Mouse (Mus musculus) CD8-positive naive resting alpha-beta T cell, adult 2 months (primary cell): ENCODE results near the gene Cacnb1.

Experiments
- DNase-seq, 2 experiments: peaks; one replicate each; pipeline ENCODE4 v3.0.0; 2022; ENCODE audit warnings: low read depth in 2 of 2, low spot score in 2 of 2

Gene Cacnb1

GRCm38 (mm10) chr11:98040975-98041374, 18.1 kb upstream of the Cacnb1 start:
- no peak for DNase-seq

DNA sequence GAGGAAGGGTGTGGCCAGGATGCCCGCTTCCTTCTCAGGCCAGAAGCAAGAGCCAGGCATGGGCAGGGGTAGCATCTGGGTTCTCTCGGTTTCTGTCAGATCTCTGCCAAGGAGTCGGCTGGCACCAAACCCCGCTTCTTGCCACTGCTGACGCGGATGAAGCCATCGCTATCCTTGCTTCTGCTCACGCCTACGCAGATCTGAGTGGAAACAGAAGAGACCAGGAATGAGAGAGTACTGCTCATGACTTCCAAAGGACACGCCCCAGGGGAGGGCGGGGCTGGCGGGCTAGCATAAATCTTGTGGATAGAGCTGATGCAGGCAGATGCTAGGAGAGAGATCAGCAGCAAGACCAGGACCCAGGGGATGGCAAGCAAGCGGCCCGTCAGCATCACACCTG, 15.0 kb upstream of the Cacnb1 start:
- DNase-seq, result no peak

- DNase-seq, result no peak
These were observed 13.1 kb upstream of the Cacnb1 start for GRCm38 (mm10) chr11:98035977-98036377.

DNA sequence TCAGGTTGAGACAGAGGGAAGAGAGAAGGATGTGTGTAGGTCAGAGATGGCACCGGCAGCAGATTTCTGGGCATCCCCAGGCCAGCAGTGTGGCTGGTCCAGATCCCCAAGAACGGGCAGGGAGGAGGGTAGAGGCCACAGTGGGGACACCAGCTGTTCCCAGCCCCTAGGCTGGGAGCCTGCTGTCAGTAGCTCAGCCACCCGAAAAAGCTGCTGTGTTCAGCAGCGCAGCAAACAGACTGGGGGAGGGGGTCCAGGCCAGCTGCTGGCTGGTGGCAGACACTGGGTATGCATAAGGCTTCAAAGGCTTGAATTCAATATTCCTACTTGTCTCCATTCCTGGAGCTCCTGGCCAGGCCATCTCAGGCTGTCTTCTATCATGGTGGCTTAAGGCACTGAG, 12.0 kb upstream of the Cacnb1 start:
- no peak for DNase-seq

- no peak for DNase-seq
These were observed 11.2 kb upstream of the Cacnb1 start for GRCm38 (mm10) chr11:98034061-98034460.

- DNase-seq, result peak; percentile 68 to 80
These were observed 8.6 kb upstream of the Cacnb1 start for GRCm38 (mm10) chr11:98031443-98031770.

DNA sequence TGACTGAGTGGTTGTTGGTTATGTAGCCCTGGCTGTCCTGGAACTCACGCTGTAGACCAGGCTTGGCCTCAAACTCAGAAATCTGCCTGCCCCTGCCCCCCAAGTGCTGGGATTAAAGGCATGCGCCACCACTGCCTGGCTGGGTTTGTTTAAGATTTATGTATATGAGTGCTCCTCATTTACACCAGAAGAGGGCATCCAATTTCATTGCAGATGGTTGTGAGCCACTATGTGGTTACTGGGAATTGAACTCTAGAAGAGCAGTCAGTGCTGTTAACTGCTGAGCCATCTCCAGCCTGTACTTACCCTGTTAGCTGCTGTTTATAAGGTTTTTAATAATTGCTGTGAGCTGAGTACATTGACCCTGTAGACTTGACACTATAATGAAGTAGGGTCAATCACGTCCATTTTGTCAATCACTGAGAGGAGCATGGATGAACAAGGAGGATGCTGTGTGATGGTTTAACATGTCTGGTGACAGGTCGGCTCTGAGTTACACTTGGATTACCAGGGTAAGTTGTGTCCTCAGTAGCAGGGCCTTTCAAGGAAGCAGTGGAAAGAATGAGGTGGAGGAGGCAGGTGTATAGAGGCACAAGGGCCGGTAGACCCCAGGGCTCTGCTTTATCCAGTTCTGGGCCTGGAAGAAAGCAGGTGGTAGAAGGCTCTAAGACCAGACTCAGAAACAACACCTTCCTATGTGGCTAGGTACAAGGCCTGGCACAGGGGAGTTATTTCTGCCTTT, 8.0 kb upstream of the Cacnb1 start:
- DNase-seq, result no peak

- DNase-seq, result no peak
These were observed 5.0 kb upstream of the Cacnb1 start for GRCm38 (mm10) chr11:98027785-98028184.

GRCm38 (mm10) chr11:98027297-98027688, 4.5 kb upstream of the Cacnb1 start:
- peak in 1 of 2 experiments; percentile 32 for DNase-seq

DNA sequence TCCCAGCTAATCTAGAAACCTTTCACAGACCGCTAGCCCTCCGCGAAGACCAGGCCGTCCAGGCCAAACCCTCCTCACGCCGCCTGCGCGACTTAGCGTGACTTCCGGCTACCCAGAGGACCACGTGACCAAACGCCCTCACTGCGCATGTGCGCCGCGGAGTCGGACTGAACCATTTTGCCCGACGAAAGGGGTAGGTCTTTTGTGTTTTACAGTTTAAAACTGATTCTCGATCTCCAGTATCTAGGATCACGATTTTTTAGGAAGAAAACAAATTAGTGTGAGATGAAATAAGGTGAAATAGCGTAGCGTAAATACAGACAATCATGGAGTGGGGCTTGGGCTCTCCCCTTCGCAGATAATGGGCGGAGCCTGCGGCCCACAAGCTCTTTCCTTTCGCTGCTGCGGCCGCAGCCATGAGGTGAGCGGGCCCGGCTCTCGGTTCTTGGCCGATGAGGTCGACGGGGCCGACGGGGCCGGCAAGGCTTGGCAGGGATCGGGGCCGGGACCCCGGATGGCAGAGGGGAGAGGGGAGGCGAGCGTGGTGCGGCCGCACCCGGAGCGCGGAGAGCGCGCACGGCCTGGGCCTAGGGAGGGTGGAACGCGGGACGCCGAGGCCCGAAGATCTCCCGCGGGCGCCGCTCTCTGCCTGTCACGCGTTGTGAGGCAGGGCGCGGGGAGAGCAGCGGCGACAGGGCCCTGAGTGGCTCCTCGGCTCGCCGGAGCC, 3.9 kb upstream of the Cacnb1 start, which contains the start of gene Rpl19:
Gene Rpl19 (plus strand): TSS at position 141 of the 727 bp plus-strand sequence.
- peak; percentile 89 to 90 for DNase-seq

DNA sequence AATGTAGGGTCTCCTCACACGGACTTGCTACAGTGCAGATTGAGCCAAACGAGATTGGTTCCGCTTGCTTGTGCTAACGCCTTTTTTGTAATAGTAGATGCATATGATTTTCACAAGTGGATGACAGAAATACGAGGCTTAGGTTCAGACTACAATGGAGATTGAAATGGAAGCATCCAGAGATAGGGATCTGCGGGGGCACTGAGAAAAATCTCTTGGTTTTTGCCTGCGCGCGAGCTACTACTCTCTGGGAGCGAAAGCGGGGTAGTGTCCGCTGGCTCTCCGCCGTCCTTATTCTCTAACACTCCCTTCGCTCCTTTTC, 3.4 kb upstream of the Cacnb1 start:
- DNase-seq, result no peak

DNA sequence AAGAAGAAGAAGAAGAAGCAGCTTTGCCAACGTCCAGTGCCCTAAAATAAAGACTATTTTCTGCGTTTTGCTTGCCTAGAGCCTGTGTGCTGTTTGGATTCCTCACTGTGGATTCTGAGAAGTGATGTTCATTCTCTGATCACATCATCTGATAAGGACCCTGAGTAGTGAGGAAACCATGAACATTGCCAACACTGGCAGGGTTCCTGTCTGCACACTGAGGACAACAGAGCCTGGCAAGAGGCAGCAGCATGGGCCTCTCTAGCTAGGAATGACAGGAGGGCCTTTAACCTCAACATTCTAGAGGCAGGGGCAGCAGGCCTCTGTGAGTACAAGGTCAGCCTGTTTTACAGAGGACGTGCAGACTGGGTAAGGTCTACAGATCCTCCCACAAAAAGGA, 1.7 kb upstream of the Cacnb1 start:
- DNase-seq, result no peak

GRCm38 (mm10) chr11:98022253-98022554, 630 bp downstream of the Cacnb1 start:
- no peak for DNase-seq

DNA sequence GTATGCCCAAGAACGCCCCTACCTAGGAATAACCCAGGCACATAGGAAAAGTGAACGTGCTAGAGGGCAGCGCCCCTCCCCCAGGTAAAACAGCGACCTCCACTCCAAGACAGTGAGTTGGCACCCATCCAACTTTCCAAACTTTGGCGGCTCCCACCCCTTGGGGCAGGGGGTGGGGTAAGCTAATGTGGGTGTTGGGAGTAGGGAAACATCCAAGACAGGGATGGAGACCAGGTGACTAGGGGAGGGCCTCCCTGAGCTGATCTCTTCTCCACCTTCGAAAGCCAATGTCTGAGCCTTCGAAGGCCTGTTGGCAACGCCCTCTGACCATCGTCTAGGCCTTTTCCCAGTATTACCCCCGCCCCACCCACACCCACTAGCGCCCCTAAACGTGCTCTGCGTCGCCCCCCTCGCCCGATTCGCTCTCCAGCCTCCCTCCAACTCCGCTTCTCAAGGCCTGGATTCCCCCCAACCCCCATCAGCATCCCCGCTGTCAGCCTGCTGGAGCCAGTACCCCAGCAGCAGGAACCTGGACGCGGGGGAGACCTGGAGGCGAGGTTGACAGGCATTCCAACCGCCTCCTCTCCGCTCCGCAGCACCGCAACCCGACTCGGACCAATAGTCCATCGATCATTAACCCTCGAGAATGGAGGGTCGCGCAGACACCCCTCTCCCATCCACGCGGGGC, 1.1 kb downstream of the Cacnb1 start:
- DNase-seq, result no peak

- no peak for DNase-seq
These were observed 1.7 kb downstream of the Cacnb1 start for GRCm38 (mm10) chr11:98021118-98021517.

- no peak for DNase-seq
These were observed 2.1 kb downstream of the Cacnb1 start for GRCm38 (mm10) chr11:98020710-98021109.

DNA sequence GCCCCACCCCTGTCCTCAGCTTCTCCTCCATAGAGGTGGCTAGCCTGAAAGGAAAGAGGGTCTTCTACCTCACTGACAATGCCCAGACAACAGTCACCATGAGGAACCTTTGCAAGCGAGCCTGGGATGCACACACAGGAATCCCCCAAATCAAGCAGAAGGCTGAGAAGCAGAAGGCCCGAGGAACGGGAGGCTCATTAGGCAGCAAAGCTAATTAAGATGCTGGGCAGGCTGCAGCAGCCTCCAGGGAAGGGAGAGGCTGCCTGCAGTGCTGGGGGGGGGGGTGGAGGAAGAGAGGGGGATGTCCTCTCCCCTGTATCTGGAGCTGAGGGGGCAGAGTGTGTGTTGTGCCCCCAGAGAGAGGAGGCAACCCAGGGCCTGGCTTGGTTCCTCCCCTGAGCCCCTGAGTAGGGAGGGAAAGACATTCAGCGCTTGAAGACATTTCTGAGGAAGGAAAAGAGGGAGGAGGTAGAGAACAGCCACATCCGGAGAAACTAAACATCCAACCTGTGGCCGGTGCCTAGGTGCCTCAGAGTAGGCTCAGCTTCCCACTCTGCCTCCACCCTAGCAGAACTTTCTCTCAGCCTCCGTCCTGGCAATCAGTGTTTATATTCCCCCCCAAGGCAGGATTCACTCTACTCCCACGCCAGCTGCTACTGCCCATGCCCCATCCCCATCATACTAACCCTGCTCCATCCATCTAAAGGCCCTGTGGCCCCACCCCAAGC, 2.8 kb downstream of the Cacnb1 start:
- no peak for DNase-seq

- DNase-seq, result peak; percentile 50 to 63
These were observed 3.8 kb downstream of the Cacnb1 start for GRCm38 (mm10) chr11:98018858-98019641.

DNA sequence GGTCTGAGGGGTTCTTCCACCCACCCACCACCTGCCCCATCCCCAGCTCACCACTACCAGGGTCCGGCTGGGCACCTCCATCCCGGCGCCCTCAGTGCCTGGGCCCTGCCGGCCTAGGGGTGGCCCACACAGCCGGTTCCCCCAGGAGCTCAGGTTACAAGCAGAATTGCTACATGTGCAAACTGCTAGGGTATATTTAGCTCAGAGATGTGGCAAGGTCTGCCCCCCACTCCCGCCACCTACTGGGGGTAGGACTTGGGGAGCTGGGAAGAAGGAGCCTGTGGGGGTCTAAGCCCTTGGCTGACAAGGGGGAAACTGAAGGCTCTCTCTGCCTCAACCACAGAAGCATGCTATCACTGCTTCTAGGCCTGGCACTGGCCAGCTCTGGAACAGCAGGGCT, 4.6 kb downstream of the Cacnb1 start:
- DNase-seq, result no peak

GRCm38 (mm10) chr11:98016824-98017223, 6.0 kb downstream of the Cacnb1 start:
- no peak for DNase-seq

DNA sequence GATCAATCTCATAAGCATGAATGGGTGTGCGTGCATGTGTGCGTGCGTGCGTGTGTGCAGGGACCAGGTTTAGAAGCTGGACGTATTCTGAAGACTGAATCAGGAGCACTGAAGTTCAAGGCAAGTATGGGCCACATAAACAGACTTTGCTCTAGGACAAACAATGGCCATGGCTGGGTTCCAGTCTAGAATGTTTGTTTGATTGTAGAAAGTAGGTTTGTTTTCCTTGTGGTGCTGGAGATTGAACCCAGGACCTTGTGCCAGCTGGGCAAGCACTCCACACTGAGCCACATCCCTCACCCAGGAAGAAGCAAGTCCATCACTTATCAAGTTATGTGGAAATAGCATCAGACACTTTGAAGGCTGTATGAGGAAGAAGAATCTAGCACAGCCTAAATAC, 6.7 kb downstream of the Cacnb1 start:
- no peak for DNase-seq
